Mouse (Mus musculus) forebrain, embryonic 14.5 days (tissue): ENCODE measurements around the gene Lrmda. TPM values are rescaled to one million over a fixed set of nuclear protein-coding genes. Genes with fewer than 3 reads are reported as not detected.

Experiments used
- ATAC-seq: fragments of 200-750 bp; cut with Nextera tagmentation; 2 replicates; pipeline ENCODE4 v1.8.0; 2017; ENCODE audit warnings: mild to moderate bottlenecking, moderate library complexity
- DNase-seq: peaks from one replicate; pipeline ENCODE4 v3.0.0-alpha.2; 2015; ENCODE audit warnings: low spot score
- H3K27ac ChIP-seq: fragments of 300-500 bp; sonication (generic); 2 replicates; pipeline ENCODE4 v1.5.1; 2014; ENCODE audit warnings: low read depth, mild to moderate bottlenecking, control low read depth, low read length, moderate library complexity
- H3K27me3 ChIP-seq: fragments of 300-500 bp; sonication (generic); replicated peaks from 2 replicates; pipeline ENCODE4 v1.6.1; 2014; ENCODE audit warnings: low read length, control low read depth, mixed read lengths; ENCODE audit not compliant: control insufficient read depth, insufficient read depth
- H3K36me3 ChIP-seq: fragments of 300-500 bp; sonication (generic); 2 replicates; pipeline ENCODE4 v1.6.1; 2014; ENCODE audit warnings: low read length, control low read depth; ENCODE audit not compliant: control insufficient read depth, insufficient read depth
- H3K4me1 ChIP-seq: fragments of 300-500 bp; sonication (generic); 2 replicates; pipeline ENCODE4 v1.6.1; 2014; ENCODE audit warnings: antibody characterized with exemption, low read length, control low read depth; ENCODE audit not compliant: control insufficient read depth, insufficient read depth
- H3K4me2 ChIP-seq: fragments of 300-500 bp; sonication (generic); 2 replicates; pipeline ENCODE4 v1.6.1; 2014; ENCODE audit warnings: mild to moderate bottlenecking, control low read depth, low read length
- H3K4me3 ChIP-seq: fragments of 300-500 bp; sonication (generic); 2 replicates; pipeline ENCODE4 v1.5.1; 2014; ENCODE audit warnings: low read depth, low read length, control low read depth
- H3K9ac ChIP-seq: fragments of 300-500 bp; sonication (generic); 2 replicates; pipeline ENCODE4 v1.6.1; 2014; ENCODE audit warnings: mild to moderate bottlenecking, low read length, control low read depth, moderate library complexity
- H3K9me3 ChIP-seq: fragments of 300-500 bp; sonication (generic); replicated peaks from 2 replicates; pipeline ENCODE4 v1.6.1; 2016; ENCODE audit warnings: low read length, control low read depth, mixed read lengths; ENCODE audit not compliant: control insufficient read depth
- WGBS: fragments of 180-500 bp; shearing (Covaris S2); extraction: QIAGEN DNeasy Blood & Tissue Kit; methylation state at CpG from one replicate; pipeline ENCODE4 v1.1.7; 2014; 5-methylcytosine and 5-hydroxymethylcytosine counted together
- polyA plus RNA-seq: library from polyadenylated mRNA; unstranded; fragments of >200 nt; fragmentation: Nextera tagmentation; extraction: Ambion mirVana; gene quantifications from 2 replicates; pipeline ENCODE4 v1.2.1, GENCODE M21; 2014

The Lrmda gene
- polyA plus RNA-seq, 1 experiment from 2014 or later, result not detected

DNA sequence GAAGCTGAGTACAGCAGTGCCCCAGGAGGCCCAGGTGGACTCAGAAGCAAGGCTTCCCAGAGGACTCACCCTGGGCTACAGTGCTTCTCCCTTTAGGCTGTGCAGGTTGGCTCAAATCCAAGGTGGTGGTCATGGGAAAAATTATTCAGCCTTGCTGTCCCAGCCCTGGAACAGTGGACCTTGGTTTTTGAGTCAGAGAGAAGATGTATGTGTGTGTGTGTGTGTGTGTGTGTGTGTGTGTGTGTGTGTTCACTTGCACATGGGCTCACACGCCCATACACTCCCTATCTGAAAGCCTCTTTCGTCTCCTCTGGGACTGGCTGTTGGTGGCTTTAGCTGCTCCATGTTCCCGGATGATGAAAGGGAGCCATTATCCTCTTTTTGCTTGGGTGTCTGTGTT lies 16.4 kb downstream of the Lrmda start:
- DNase-seq (peak; percentile 37), ATAC-seq (peak; percentile 23; the same call in 1 of the 2 replicates)
- Histone ChIP-seq H3K4me2 (no peak overlapping the region; the same call in 1 of the 2 replicates), H3K4me3 (no peak overlapping the region), H3K4me1 (peaks cover 8% of the 10 kb centered on the region; the same call in 1 of the 2 replicates), H3K9ac (no peak overlapping the region), H3K36me3 (no peaks in the 10 kb centered on the region), H3K9me3 (no peaks in the 10 kb centered on the region), H3K27me3 (peaks cover 43% of the 10 kb centered on the region), H3K27ac (no peak overlapping the region)
- 8% methylated on average over 3 of the region's 3 CpGs for WGBS

DNA sequence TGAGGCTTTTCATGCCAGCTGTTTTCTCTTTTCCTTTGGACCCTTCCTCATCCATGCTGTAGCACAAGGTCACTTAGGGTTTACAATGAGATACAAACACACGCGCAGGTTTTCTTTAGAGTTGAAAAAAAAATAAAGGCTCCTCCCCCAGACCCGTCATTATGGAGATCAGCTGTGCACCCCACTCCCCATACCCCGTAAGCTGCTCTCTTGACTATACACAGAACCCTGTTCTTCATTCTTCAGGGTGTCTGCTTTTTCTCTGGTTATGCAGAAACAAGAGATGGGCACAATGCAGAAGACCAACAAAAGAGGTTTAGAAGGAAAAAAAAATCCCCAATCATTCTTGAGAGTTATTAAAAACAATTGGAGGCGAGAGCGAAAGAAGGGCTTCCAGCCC lies 16.8 kb downstream of the Lrmda start:
- H3K4me2 ChIP-seq, result no peak overlapping the region
- DNase-seq (peak; percentile 24), ATAC-seq (no peak)
- no peak overlapping the region for H3K4me3 ChIP-seq
- H3K27ac ChIP-seq, result no peak overlapping the region
- no peaks in the 10 kb centered on the region for H3K9me3 ChIP-seq
- H3K9ac ChIP-seq, result no peak overlapping the region
- peaks cover 47% of the 10 kb centered on the region for H3K27me3 ChIP-seq
- no peaks in the 10 kb centered on the region for H3K36me3 ChIP-seq
- H3K4me1 ChIP-seq, result peaks cover 8% of the 10 kb centered on the region; the same call in 1 of the 2 replicates
- WGBS, result 24% methylated on average over 6 of the region's 6 CpGs

- peak; percentile 57 for DNase-seq
Observed at GRCm38 (mm10) chr14:22036802-22037497, 17.4 kb downstream of the Lrmda start.

GRCm38 (mm10) chr14:22037498-22038131 lies 18.1 kb downstream of the Lrmda start:
- no peak overlapping the region for H3K9ac ChIP-seq

More at GRCm38 (mm10) chr14:22036802-22037497, 17.4 kb downstream of the Lrmda start:
- H3K4me1 ChIP-seq, result peaks cover 8% of the 10 kb centered on the region; the same call in 1 of the 2 replicates
- peaks cover 50% of the 10 kb centered on the region for H3K27me3 ChIP-seq
- no peaks in the 10 kb centered on the region for H3K36me3 ChIP-seq
- peak overlapping the region; percentile 12; the same call in 1 of the 2 replicates for H3K4me2 ChIP-seq
- H3K4me3 ChIP-seq, result no peak overlapping the region
- H3K27ac ChIP-seq, result no peak overlapping the region
- WGBS, result 24% methylated on average over 12 of the region's 12 CpGs
- ATAC-seq, result peak; percentile 23
- H3K9me3 ChIP-seq, result no peaks in the 10 kb centered on the region
- H3K9ac ChIP-seq, result no peak overlapping the region

DNA sequence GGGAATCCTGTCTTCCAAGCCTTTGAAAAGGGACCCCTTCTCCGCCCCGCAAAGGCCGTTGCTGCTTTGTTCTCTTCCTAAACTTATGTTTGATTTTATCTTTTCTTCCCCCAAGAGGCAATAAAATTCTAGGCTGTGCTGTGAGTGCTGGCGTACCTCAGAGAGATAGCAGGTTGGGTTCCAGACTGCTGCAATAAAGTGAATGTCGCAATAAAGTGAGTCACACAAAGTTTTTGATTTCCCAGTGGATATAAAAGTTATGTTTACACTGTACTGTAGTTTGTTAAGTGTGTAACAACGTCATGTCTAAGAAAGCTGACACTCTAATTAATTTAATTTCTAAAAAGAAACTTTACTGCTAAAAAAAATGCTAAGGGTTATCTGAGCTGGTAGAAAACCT lies 22.6 kb downstream of the Lrmda start:
- H3K27ac ChIP-seq, result no peak overlapping the region
- H3K9ac ChIP-seq, result no peak overlapping the region
- H3K4me3 ChIP-seq, result no peak overlapping the region
- H3K27me3 ChIP-seq, result peaks cover 29% of the 10 kb centered on the region
- no peak overlapping the region for H3K4me2 ChIP-seq
- H3K36me3 ChIP-seq, result no peaks in the 10 kb centered on the region
- H3K9me3 ChIP-seq, result no peaks in the 10 kb centered on the region
- whole genome bisulfite sequencing, result 92% methylated on average over 6 of the region's 6 CpGs
- H3K4me1 ChIP-seq, result peaks cover 3% of the 10 kb centered on the region; the same call in 1 of the 2 replicates
- ATAC-seq (no peak), DNase-seq (no peak)

More at GRCm38 (mm10) chr14:22037498-22038131, 18.1 kb downstream of the Lrmda start:
- no peak overlapping the region for H3K4me3 ChIP-seq
- peak; percentile 79 for DNase-seq
- peaks cover 50% of the 10 kb centered on the region for H3K27me3 ChIP-seq
- H3K4me1 ChIP-seq, result peaks cover 8% of the 10 kb centered on the region; the same call in 1 of the 2 replicates
- no peak overlapping the region for H3K27ac ChIP-seq
- 14% methylated on average over 16 of the region's 16 CpGs for WGBS
- H3K36me3 ChIP-seq, result no peaks in the 10 kb centered on the region
- peak overlapping the region; percentile 12 for H3K4me2 ChIP-seq
- H3K9me3 ChIP-seq, result no peaks in the 10 kb centered on the region
- ATAC-seq, result peak; percentile 76

DNA sequence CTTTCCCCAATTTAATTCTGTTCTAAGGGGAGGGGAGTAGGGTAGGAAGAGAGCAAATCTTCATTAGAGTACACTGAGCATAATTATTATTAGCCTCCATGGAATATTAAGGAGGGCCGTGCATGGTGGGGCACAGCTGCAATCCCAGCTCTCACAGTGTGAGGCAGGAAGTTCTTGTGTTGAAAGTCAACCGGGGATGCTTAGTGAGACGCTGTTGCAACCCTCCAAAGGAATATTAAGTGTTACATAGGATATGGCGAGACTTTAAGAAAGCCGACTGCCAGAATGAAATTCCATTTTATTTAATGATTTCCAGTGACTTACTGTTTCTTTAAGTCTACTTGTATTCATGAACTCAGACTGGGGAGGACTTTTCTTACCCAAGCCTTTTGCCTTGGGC lies 23.9 kb downstream of the Lrmda start:
- peaks cover 26% of the 10 kb centered on the region for H3K27me3 ChIP-seq
- DNase-seq, result no peak
- no peaks in the 10 kb centered on the region for H3K9me3 ChIP-seq
- no peak overlapping the region for H3K4me2 ChIP-seq
- no peaks in the 10 kb centered on the region for H3K36me3 ChIP-seq
- H3K4me3 ChIP-seq, result no peak overlapping the region
- no peak overlapping the region for H3K9ac ChIP-seq
- H3K4me1 ChIP-seq, result no peaks in the 10 kb centered on the region
- H3K27ac ChIP-seq, result no peak overlapping the region
- no peak for ATAC-seq
- WGBS, result 81% methylated on average over 5 of the region's 5 CpGs

- no peaks in the 10 kb centered on the region for H3K9me3 ChIP-seq
- H3K4me3 ChIP-seq, result no peak overlapping the region
- no peak overlapping the region for H3K27ac ChIP-seq
- H3K4me1 ChIP-seq, result no peaks in the 10 kb centered on the region
- H3K27me3 ChIP-seq, result peaks cover 6% of the 10 kb centered on the region; the same call in 1 of the 2 replicates
- peak; percentile 43 for DNase-seq
- ATAC-seq, result no peak
- no peak overlapping the region for H3K9ac ChIP-seq
- no peaks in the 10 kb centered on the region for H3K36me3 ChIP-seq
- no peak overlapping the region for H3K4me2 ChIP-seq
- 76% methylated on average over 10 of the region's 10 CpGs for WGBS
Observed at GRCm38 (mm10) chr14:22046262-22046856, 26.8 kb downstream of the Lrmda start.

GRCm38 (mm10) chr14:22048068-22048899 lies 28.8 kb downstream of the Lrmda start:
- Histone ChIP-seq H3K4me3 (no peak overlapping the region), H3K4me1 (no peaks in the 10 kb centered on the region), H3K36me3 (no peaks in the 10 kb centered on the region), H3K4me2 (no peak overlapping the region), H3K27me3 (0 out of 2 replicates have a peak, but pooled peaks cover 4% of the 10 kb centered on the region), H3K9ac (no peak overlapping the region), H3K27ac (no peak overlapping the region), H3K9me3 (no peaks in the 10 kb centered on the region)
- DNase-seq, result no peak
- ATAC-seq, result no peak
- 79% methylated on average over 18 of the region's 18 CpGs for WGBS
